Mouse (Mus musculus) cortical plate, adult 2 months (tissue): Measurements from ENCODE around the gene Lin7b.
A peak's percentile ranks its signal among the peaks of the same experiment; 100 is the strongest.

Experiments
- CTCF ChIP-seq: fragments of 200-500 bp; IDR thresholded peaks from 2 replicates; pipeline ENCODE4 v1.5.1; 2011; ENCODE audit warnings: mild to moderate bottlenecking, control low read depth, low read length; ENCODE audit not compliant: insufficient read depth; ENCODE audit errors: extremely low read depth
- POLR2A ChIP-seq: fragments of 200-500 bp; IDR thresholded peaks from 2 replicates; pipeline ENCODE4 v1.6.1; 2011; ENCODE audit warnings: mild to moderate bottlenecking, low read length, control low read depth; ENCODE audit not compliant: insufficient read depth; ENCODE audit errors: extremely low read depth

GRCm38 (mm10) chr7:45341303-45341702, 29.1 kb downstream of the Lin7b start:
- TF ChIP-seq POLR2A (no peak), CTCF (peak; percentile 73)
